Mouse (Mus musculus) E14TG2a.4 (cell line): Measurements from ENCODE around the gene Xxylt1.

Experiments used
- CTCF ChIP-seq: conservative IDR thresholded peaks from 2 replicates; pipeline ENCODE4 v1.5.1; 2014; ENCODE audit warnings: low read length
- NANOG ChIP-seq: IDR thresholded peaks from 2 replicates; pipeline ENCODE4 v1.6.1; 2014; ENCODE audit warnings: borderline replicate concordance, low read length, mixed read lengths
- POU5F1 ChIP-seq: IDR thresholded peaks from 2 replicates; pipeline ENCODE4 v1.6.1; 2014; ENCODE audit warnings: low read length, borderline replicate concordance

- TF ChIP-seq CTCF = no peak
- TF ChIP-seq POU5F1 = no peak
- no peak for TF ChIP-seq NANOG
Observed at GRCm38 (mm10) chr16:30929165-30929564, 152.1 kb downstream of the Xxylt1 start.
